Mouse (Mus musculus) olfactory bulb, adult 2 months (tissue): ENCODE measurements around the gene Gda.

Experiments
- CTCF ChIP-seq: fragments of 200-500 bp; IDR thresholded peaks from 2 replicates; pipeline ENCODE4 v1.5.1; 2012; ENCODE audit warnings: low read depth, mild to moderate bottlenecking, low read length, moderate library complexity; ENCODE audit not compliant: insufficient read depth
- POLR2A ChIP-seq: fragments of 200-500 bp; IDR thresholded peaks from 2 replicates; pipeline ENCODE4 v1.6.1; 2012; ENCODE audit warnings: mild to moderate bottlenecking, low read depth, low read length, moderate library complexity; ENCODE audit not compliant: insufficient read depth

DNA sequence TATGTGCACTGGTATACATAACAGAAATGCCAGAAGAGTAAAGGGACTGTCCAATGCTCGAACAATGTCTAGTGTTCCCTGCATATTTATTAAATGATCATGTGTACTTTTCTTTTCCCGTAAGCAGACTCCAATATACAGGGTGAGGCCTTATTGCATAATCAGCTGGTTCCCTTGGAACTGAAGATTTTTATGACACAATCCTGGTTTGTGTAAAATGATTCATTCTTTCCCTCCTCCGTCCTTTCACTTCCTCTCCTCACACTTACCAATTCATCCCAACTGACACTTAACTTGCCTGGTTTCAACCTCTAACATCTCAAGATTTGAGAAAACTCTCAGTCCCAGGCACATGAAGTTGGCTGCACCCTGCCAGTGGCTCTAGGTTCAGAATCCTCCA is 3.5 kb upstream of the Gda start:
- TF ChIP-seq CTCF (no peak), POLR2A (no peak)
